Mouse (Mus musculus): ENCODE measurements around the gene Hopx. TPM values are rescaled to one million over a fixed set of nuclear protein-coding genes. Genes with fewer than 3 reads are reported as not detected.
A peak's percentile ranks its signal among the peaks of the same experiment; 100 is the strongest.

The Hopx gene
- total and polyA plus RNA-seq, 3 experiments, result 26.8 to 43.4 TPM; not detected in 1

- Histone ChIP-seq H3K9me3 (replicated peaks; ENCODE audit: insufficient read depth, low read length) (no peaks in the 10 kb centered on the region), H3K4me3 (ENCODE audit: control insufficient read depth in 1 of 2, insufficient read depth in 1 of 2, low read depth in 2 of 2, low read length in 2 of 2) (peak overlapping the region; percentile 65), H3K79me2 (ENCODE audit: control insufficient read depth, insufficient read depth, low read length, poor library complexity) (no peaks in the 10 kb centered on the region), H3K9ac (ENCODE audit: control insufficient read depth, low read depth, low read length, poor library complexity, severe bottlenecking) (peak overlapping the region; percentile 41), H3K36me3 (ENCODE audit: control insufficient read depth in 1 of 2, insufficient read depth in 2 of 2, low read length in 2 of 2) (peaks cover 0 to 3% of the 10 kb centered on the region in 2 experiments; a peak in 1 of 4 replicates), H3K27ac (ENCODE audit: control insufficient read depth, low read depth, low read length) (no peak overlapping the region), H3K4me1 (ENCODE audit: control insufficient read depth in 1 of 2, insufficient read depth in 2 of 2, low read length in 2 of 2) (peaks cover 0 to 7% of the 10 kb centered on the region in 2 experiments; a peak in 2 of 4 replicates), H3K27me3 (ENCODE audit: control insufficient read depth in 1 of 2, insufficient read depth in 2 of 2, low read length in 2 of 2) (no peaks in the 10 kb centered on the region; a peak in 3 of 4 replicates)
- DNase-seq (ENCODE audit: low read depth, low spot score), result peak; percentile 82
- TF ChIP-seq MXI1 (IDR thresholded peaks at IDR 0.05; ENCODE audit: low read depth, low read length), result no peak
- TF ChIP-seq GABPA (IDR thresholded peaks at IDR 0.05; ENCODE audit: low read depth, low read length), result no peak
- no peak for TF ChIP-seq POLR2AphosphoS2 (IDR thresholded peaks at IDR 0.05; ENCODE audit: low read length)
- TF ChIP-seq NRF1 (IDR thresholded peaks at IDR 0.05; ENCODE audit: insufficient read depth, low read depth, low read length, poor library complexity, severe bottlenecking), result no peak
- no peak for TF ChIP-seq TCF12 (IDR thresholded peaks at IDR 0.05; ENCODE audit: low read depth, low read length)
- no peak for TF ChIP-seq CHD2 (IDR thresholded peaks at IDR 0.05; ENCODE audit: low read length)
- no peak for TF ChIP-seq ZKSCAN1 (IDR thresholded peaks at IDR 0.05; ENCODE audit: low read depth, low read length)
- no peak for TF ChIP-seq JUND (IDR thresholded peaks at IDR 0.05; ENCODE audit: low read depth, low read length)
- no peak for TF ChIP-seq POLR2AphosphoS5 (IDR thresholded peaks at IDR 0.05; ENCODE audit: borderline replicate concordance, low read depth, low read length)
- TF ChIP-seq RAD21 (IDR thresholded peaks at IDR 0.05; ENCODE audit: low read depth, low read length), result peak; percentile 77
- no peak for TF ChIP-seq EP300 (IDR thresholded peaks at IDR 0.05; ENCODE audit: low read depth in 1 of 2, low read length in 2 of 2)
- TF ChIP-seq SMC3 (IDR thresholded peaks at IDR 0.05; ENCODE audit: low read depth, low read length), result peak; percentile 95
- no peak for TF ChIP-seq HCFC1 (IDR thresholded peaks at IDR 0.05; ENCODE audit: low read depth, low read length)
- no peak for TF ChIP-seq CHD1 (IDR thresholded peaks at IDR 0.05; ENCODE audit: low read depth, low read length)
- TF ChIP-seq ELF1 (IDR thresholded peaks at IDR 0.05; ENCODE audit: low read depth, low read length), result no peak
- peak; percentile 79 for TF ChIP-seq ZC3H11A (IDR thresholded peaks at IDR 0.05; ENCODE audit: low read depth, low read length)
- TF ChIP-seq CTCF (IDR thresholded peaks at IDR 0.05 in 2 of 3, conservative IDR thresholded peaks at IDR 0.05 in 1 of 3; ENCODE audit: control insufficient read depth in 1 of 3, insufficient read depth in 1 of 3, low read depth in 2 of 3, low read length in 3 of 3, poor library complexity in 1 of 3, severe bottlenecking in 1 of 3), result peak; percentile 94 to 99 (median 94)
- no peak for TF ChIP-seq TBP (IDR thresholded peaks at IDR 0.05; ENCODE audit: low read depth, low read length)
- no peak for TF ChIP-seq GATA1 (IDR thresholded peaks at IDR 0.05; ENCODE audit: low read depth, low read length)
- no peak for TF ChIP-seq RCOR1 (IDR thresholded peaks at IDR 0.05; ENCODE audit: low read depth, low read length)
- peak; percentile 58; the same call in 1 of the 2 replicates for TF ChIP-seq SIN3A (IDR thresholded peaks at IDR 0.05; ENCODE audit: low read length)
- TF ChIP-seq ZMIZ1 (IDR thresholded peaks at IDR 0.05; ENCODE audit: low read depth, low read length), result no peak
- no peak for TF ChIP-seq ZNF384 (IDR thresholded peaks at IDR 0.05; ENCODE audit: low read depth, low read length)
- no peak for TF ChIP-seq POLR2A (IDR thresholded peaks at IDR 0.05; ENCODE audit: control insufficient read depth in 1 of 2, insufficient read depth in 1 of 2, low read depth in 1 of 2, low read length in 2 of 2, poor library complexity in 1 of 2)
- peak; percentile 43; the same call in 1 of the 2 replicates for TF ChIP-seq MYC (IDR thresholded peaks at IDR 0.05; ENCODE audit: low read depth, low read length)
- TF ChIP-seq MAX (IDR thresholded peaks at IDR 0.05; ENCODE audit: low read length), result no peak
Measured at GRCm38 (mm10) chr5:77061372-77062038, 53.4 kb downstream of the Hopx start.
